Mouse (Mus musculus): ENCODE measurements around the gene H2afy. TPM values are rescaled to one million over a fixed set of nuclear protein-coding genes. Genes with fewer than 3 reads are reported as not detected.

Gene H2afy
- 75.9 TPM for polyA plus RNA-seq (2017; shearing (Covaris generic))

DNA sequence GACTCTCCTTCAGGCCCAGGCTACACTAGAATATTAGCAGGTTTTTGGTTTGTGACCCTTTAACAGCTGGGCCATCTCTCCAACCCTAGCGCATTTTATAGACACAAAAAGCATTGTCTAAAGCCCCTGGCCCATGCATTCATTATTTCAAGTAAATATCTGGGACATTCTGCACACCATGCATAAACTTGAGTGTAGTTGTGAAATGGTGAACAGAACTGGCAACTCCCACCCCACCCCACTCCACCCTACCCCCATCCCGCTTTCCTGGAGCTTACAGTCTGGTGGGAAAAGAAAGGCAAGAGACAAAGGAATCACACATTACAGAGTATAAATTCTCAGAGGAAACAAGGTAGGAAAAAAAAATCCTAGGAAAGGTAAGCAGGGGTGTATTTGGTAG lies at the start of gene H2afy:
TSS of gene H2afy (minus strand) at position 162 of the 400 bp plus-strand sequence.

DNA sequence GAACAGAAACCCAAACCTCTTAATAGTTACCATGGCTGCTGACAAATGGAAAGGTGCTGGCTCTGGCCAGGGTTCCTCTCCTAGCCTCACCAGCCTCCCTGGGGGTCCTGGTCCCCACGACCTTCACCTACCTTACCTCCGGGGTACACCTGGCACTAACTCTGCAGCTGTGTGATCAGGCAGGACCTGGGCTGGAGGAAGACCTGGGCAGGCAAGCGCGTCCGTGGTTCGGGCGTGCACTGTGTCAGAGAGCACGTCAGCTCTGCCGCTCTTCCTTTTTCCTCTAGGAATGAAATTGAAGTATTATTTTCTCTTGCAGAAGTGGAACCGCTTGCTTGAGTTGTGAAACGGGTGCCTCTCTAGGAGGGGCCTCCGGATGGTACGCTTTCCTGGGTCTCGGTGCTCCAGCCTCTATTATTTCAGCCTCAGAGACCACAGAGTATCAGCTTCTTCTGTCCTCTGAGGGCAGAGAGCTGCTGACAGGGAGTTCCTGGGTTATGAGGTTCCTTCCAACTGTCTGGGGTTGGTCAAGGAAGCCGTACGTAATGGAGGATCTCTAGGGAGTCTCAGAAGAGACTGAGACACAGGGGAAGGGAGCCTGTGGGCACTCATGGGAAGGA lies 42.4 kb upstream of the H2afy start, which contains the start of gene Tifab:
TSS of gene Tifab (minus strand) at position 470 of the 620 bp plus-strand sequence.

Other genes with a start within 250 kb of the H2afy start
- 0.43 TPM for gene Tifab, start 42.5 kb upstream of the H2afy start, polyA plus RNA-seq (2017; shearing (Covaris generic))
- not detected for gene Neurog1, start 115.8 kb upstream of the H2afy start, polyA plus RNA-seq (2017; shearing (Covaris generic))
- gene Cxcl14, start 160.2 kb upstream of the H2afy start, polyA plus RNA-seq (2017; shearing (Covaris generic)), result not detected